Mouse (Mus musculus) spleen, adult 2 months (tissue): Measurements from ENCODE around the gene Fam43a. TPM values are rescaled to one million over a fixed set of nuclear protein-coding genes. Genes with fewer than 3 reads are reported as not detected.

Experiments used
- DNase-seq, 2 experiments: peaks; one replicate each; pipeline versions ENCODE4 v3.0.0 to v3.0.0-alpha.2; 2012 to 2021; ENCODE audit warnings: low spot score in 2 of 2, low read depth in 1 of 2
- H3K27ac ChIP-seq: fragments of 200-500 bp; 2 replicates; pipeline ENCODE4 v1.5.1; 2012; ENCODE audit warnings: low read length, inconsistent platforms; ENCODE audit not compliant: insufficient read depth
- H3K27me3 ChIP-seq: fragments of 200-500 bp; 2 replicates; pipeline ENCODE4 v1.6.1; 2012; ENCODE audit warnings: mild to moderate bottlenecking, moderate library complexity, low read length, inconsistent platforms; ENCODE audit not compliant: control insufficient read depth, insufficient read depth
- H3K36me3 ChIP-seq: fragments of 200-500 bp; 2 replicates; pipeline ENCODE4 v1.6.1; 2012; ENCODE audit warnings: mild to moderate bottlenecking, low read length, inconsistent platforms; ENCODE audit not compliant: control insufficient read depth, insufficient read depth
- H3K4me1 ChIP-seq: fragments of 200-500 bp; 2 replicates; pipeline ENCODE4 v1.6.1; 2011; ENCODE audit warnings: inconsistent platforms; ENCODE audit not compliant: control insufficient read depth, insufficient read depth, insufficient read length
- H3K4me3 ChIP-seq: fragments of 200-500 bp; 2 replicates; pipeline ENCODE4 v1.5.1; 2011; ENCODE audit warnings: mild to moderate bottlenecking, inconsistent platforms; ENCODE audit not compliant: insufficient read depth, insufficient read length; ENCODE audit errors: extremely low read depth
- CTCF ChIP-seq: fragments of 200-500 bp; IDR thresholded peaks from 2 replicates; pipeline ENCODE4 v1.5.1; 2011; ENCODE audit warnings: mild to moderate bottlenecking, inconsistent platforms; ENCODE audit not compliant: insufficient read depth, insufficient read length, insufficient replicate concordance; ENCODE audit errors: extremely low read depth
- POLR2A ChIP-seq: fragments of 200-500 bp; IDR thresholded peaks from 2 replicates; pipeline ENCODE4 v1.6.1; 2011; ENCODE audit warnings: low read depth, low read length, inconsistent platforms
- WGBS: fragments of 180-500 bp; shearing (Covaris S2); methylation state at CpG from one replicate; pipeline ENCODE4 v1.1.7; 2018; 5-methylcytosine and 5-hydroxymethylcytosine counted together
- polyA plus RNA-seq: library from polyadenylated mRNA; depleted of rRNA; stranded (reverse); fragments of >200 nt; gene quantifications from 2 replicates; pipeline ENCODE4 v1.2.3, GENCODE M21; 2012

Gene Fam43a
- polyA plus RNA-seq, 1 experiment, result 56.3 TPM

DNA sequence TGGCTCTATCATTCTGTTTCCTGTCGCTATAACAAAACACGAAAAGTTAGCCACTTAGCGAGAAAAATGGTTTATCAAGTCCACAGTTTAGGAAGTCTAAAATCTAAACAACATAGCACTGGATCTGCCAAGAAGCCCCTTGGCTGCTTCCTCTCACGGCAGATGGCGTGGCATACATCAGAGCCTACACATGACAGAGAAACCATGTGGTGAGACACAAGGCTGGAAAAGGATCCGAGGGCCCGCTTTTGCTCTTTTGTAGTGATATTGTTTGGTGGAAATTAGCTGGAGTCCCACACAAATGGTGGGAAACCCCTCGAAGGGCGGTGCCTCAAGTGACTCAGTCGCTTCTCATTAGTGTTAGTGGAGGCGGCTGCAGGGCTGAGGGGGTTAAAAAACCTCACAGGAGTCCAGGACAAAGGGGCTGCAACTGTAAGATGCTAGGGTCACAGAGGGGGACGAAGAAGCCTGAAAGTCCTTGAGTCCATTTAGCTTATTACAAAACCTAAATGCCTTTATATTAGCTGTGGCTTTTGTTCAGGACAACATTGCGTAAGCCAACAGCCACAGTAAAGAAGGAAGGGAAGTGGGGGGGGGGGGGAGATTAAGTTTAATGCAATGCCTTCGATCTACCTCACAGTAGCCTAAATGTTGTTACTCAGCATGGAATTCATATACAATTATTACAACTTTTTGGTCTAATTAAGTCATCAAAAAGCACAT, 3.5 kb upstream of the Fam43a start:
- no peak for TF ChIP-seq POLR2A
- no peak for TF ChIP-seq CTCF
- no peaks in the 10 kb centered on the region; the same call in 1 of the 2 replicates for H3K4me1 ChIP-seq
- 68% methylated on average over 14 of the region's 14 CpGs for WGBS
- no peaks in the 10 kb centered on the region for H3K27me3 ChIP-seq
- no peak overlapping the region for H3K4me3 ChIP-seq
- peaks cover 2% of the 10 kb centered on the region for H3K36me3 ChIP-seq
- no peak overlapping the region for H3K27ac ChIP-seq
- DNase-seq, result no peak

DNA sequence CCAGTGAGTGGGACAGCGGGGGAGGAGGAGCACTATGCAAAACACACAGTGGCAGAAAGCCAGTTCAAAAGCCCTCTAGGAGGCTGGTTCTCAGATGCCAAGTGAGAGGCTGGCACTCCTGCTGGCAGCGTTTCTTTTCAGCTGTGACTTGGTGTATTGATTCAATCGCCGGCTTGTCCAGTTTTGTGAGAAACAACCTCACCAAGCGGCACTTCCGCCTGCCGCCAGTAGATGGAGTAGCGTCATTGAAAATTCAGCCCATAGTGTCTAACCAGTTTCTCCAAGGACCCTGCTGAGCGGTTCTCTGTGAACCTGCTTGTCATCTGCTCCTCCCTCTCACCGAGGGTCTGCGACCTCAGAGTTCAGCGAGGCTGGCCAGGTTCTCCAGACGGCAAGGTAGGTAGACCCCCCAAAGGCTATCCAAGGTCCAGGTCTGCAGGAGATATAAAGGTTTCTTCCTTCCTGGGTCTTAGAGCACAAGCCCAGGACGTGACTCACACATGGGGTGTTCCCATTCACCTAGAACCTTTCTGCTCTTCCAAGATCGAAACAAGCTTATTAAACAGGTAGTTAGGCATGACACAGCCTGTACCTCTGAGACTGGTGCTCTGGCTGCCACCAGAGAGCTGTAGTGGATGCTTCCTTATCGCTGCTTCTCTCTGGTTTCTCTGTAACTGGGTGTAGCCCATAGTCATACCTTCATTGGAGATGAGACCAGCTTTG, 2.4 kb upstream of the Fam43a start:
- Histone ChIP-seq H3K4me1 (peaks cover 2% of the 10 kb centered on the region), H3K36me3 (peaks cover 12% of the 10 kb centered on the region), H3K27ac (no peak overlapping the region), H3K4me3 (peak overlapping the region; percentile 17; the same call in 1 of the 2 replicates), H3K27me3 (no peaks in the 10 kb centered on the region)
- 12% methylated on average over 16 of the region's 16 CpGs for WGBS
- peak; percentile 63 to 86 for DNase-seq
- TF ChIP-seq CTCF (peak; percentile 83; the same call in 1 of the 2 replicates), POLR2A (no peak)

- Histone ChIP-seq H3K4me3 (peak overlapping the region; percentile 83), H3K4me1 (peaks cover 13% of the 10 kb centered on the region), H3K36me3 (peaks cover 12% of the 10 kb centered on the region), H3K27me3 (no peaks in the 10 kb centered on the region), H3K27ac (peak overlapping the region; percentile 97)
- TF ChIP-seq CTCF (no peak), POLR2A (no peak)
- DNase-seq, result peak in 1 of 2 experiments; percentile 49
- 3% methylated on average over 53 of the region's 53 CpGs for WGBS
Observed at GRCm38 (mm10) chr16:30600431-30601045, 1.0 kb downstream of the Fam43a start.

GRCm38 (mm10) chr16:30601046-30601832, 1.7 kb downstream of the Fam43a start:
- H3K27ac ChIP-seq, result peak overlapping the region; percentile 97
- WGBS, result 9% methylated on average over 42 of the region's 42 CpGs
- peak; percentile 64 to 69 for DNase-seq
- peak overlapping the region; percentile 83 for H3K4me3 ChIP-seq
- H3K27me3 ChIP-seq, result no peaks in the 10 kb centered on the region
- H3K36me3 ChIP-seq, result peaks cover 12% of the 10 kb centered on the region
- peak; percentile 1; the same call in 1 of the 2 replicates for TF ChIP-seq POLR2A
- TF ChIP-seq CTCF, result peak; percentile 36; the same call in 1 of the 2 replicates
- peaks cover 19% of the 10 kb centered on the region for H3K4me1 ChIP-seq

DNA sequence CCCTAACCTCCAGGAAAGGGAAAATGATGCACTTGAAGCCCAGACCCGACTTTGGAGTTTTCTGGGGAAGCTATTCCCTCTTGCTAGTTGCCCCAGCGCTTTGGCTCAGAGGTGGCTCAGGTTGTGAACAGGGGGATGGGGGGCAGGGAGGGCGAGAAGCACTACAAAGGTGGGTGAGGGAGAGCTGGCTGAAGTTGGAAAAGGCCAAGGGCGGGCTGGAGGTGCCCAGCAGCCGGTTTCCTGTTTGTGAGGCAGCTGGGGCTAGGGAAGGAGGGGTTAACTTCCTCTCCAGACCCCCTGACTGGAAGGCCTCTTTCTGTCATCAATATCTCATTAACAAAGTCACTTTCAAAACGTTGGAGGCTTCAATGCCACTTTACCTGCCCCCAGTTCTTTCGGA, 2.4 kb downstream of the Fam43a start:
- no peak for TF ChIP-seq CTCF
- TF ChIP-seq POLR2A, result no peak
- no peak for DNase-seq
- Histone ChIP-seq H3K4me3 (peak overlapping the region; percentile 83), H3K27me3 (no peaks in the 10 kb centered on the region), H3K27ac (peak overlapping the region; percentile 97), H3K36me3 (peaks cover 12% of the 10 kb centered on the region), H3K4me1 (peaks cover 24% of the 10 kb centered on the region)
- WGBS, result 24% methylated on average over 7 of the region's 7 CpGs
